In the genomic region with DNA sequence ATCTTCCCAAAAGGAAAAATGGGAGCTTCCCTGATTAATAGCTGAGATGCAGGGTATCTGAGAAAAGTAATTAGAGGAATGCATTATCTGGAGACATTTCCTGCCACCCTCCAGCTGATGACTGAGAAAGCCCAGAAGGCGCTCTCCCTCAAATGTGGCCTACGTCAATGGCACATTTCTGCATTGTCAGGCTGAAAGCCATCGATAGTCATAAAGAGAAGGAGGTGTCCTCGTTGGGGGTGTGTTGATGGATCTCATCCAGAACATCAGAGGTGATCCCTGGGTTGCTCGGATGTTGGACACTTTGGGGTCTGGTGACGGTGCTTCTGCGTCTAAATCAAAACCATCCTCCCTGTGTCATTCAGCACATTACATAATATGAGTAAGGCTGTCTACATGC, we compare ENCODE assay signal across 22 mouse cellular contexts.
DNase-seq lines count a peak whose midpoint lies in the region; ATAC-seq and TF ChIP-seq lines count a peak whose summit lies in the region.
"Had no signal": no experiment of that assay in that cellular context is flagged by ENCODE, and none has a peak within 500 bp of the region (broad histone marks: within the 10 kb centered on the region; RNA-seq: fewer than 3 reads in every experiment).

No protein-coding gene starts in this region.

- no peak overlapping the region for H3K9ac ChIP-seq in heart, embryonic 13.5 days
- H3K9ac ChIP-seq in lung, embryonic 16.5 days (ENCODE audit: low read length), result no peak overlapping the region
- H3K9ac ChIP-seq in lung, postnatal 0 days (replicated peaks; ENCODE audit: low read depth), result no peak overlapping the region
- no peak overlapping the region for H3K9ac ChIP-seq in embryonic facial prominence, embryonic 13.5 days
- H3K9ac ChIP-seq: heart, embryonic 15.5 days; hindbrain, embryonic 13.5 days; limb, embryonic 15.5 days; liver, postnatal 0 days; neural tube, embryonic 12.5 days had no signal

- no peaks in the 10 kb centered on the region for H3K36me3 ChIP-seq in heart, embryonic 13.5 days
- no peaks in the 10 kb centered on the region for H3K36me3 ChIP-seq in lung, embryonic 16.5 days (ENCODE audit: control insufficient read depth, insufficient read depth, low read length)
- no peaks in the 10 kb centered on the region for H3K36me3 ChIP-seq in lung, postnatal 0 days (ENCODE audit: insufficient read depth, low read length)
- no peaks in the 10 kb centered on the region for H3K36me3 ChIP-seq in embryonic facial prominence, embryonic 13.5 days
- H3K36me3 ChIP-seq: heart, embryonic 15.5 days; hindbrain, embryonic 13.5 days; limb, embryonic 15.5 days; midbrain, embryonic 10.5 days; neural tube, embryonic 12.5 days had no signal

- TF ChIP-seq CTCF in lung, postnatal 0 days (IDR thresholded peaks at IDR 0.05), result no peak

- 25% methylated on average over 7 of the region's 7 CpGs for WGBS in heart, embryonic 13.5 days
- WGBS in lung, embryonic 16.5 days, result 51% methylated on average over 7 of the region's 7 CpGs
- 56% methylated on average over 7 of the region's 7 CpGs for WGBS in lung, postnatal 0 days
- WGBS in embryonic facial prominence, embryonic 13.5 days, result 53% methylated on average over 7 of the region's 7 CpGs

- H3K9me3 ChIP-seq in heart, embryonic 13.5 days, result no peaks in the 10 kb centered on the region
- H3K9me3 ChIP-seq in lung, embryonic 16.5 days (ENCODE audit: control insufficient read depth, low read length), result no peaks in the 10 kb centered on the region
- no peaks in the 10 kb centered on the region for H3K9me3 ChIP-seq in lung, postnatal 0 days (ENCODE audit: low read length)
- H3K9me3 ChIP-seq in embryonic facial prominence, embryonic 13.5 days, result no peaks in the 10 kb centered on the region
- H3K9me3 ChIP-seq: heart, embryonic 15.5 days; hindbrain, embryonic 13.5 days; limb, embryonic 15.5 days; midbrain, embryonic 10.5 days; neural tube, embryonic 12.5 days had no signal

- H3K27ac ChIP-seq in heart, embryonic 13.5 days (replicated peaks), result peak overlapping the region; percentile 68
- no peak overlapping the region for H3K27ac ChIP-seq in lung, embryonic 16.5 days (ENCODE audit: low read length)
- H3K27ac ChIP-seq in lung, postnatal 0 days (ENCODE audit: low read length), result no peak overlapping the region
- H3K27ac ChIP-seq in embryonic facial prominence, embryonic 13.5 days, result 0 out of 2 replicates have a peak overlapping the region, but pooled peaks have one; percentile 3
- H3K27ac ChIP-seq: hindbrain, embryonic 13.5 days; limb, embryonic 15.5 days; midbrain, embryonic 10.5 days; neural tube, embryonic 12.5 days; stomach, postnatal 0 days had no signal

- no peak for DNase-seq in heart, adult 8-10 months (ENCODE audit: low spot score)
- no peak for DNase-seq in lung, postnatal 0 days (ENCODE audit: low spot score)
- DNase-seq in lung, postnatal 36 days, result peak; percentile 21
- no peak for DNase-seq in layer of hippocampus, adult 11-12 months (ENCODE audit: low spot score)
- no peak for DNase-seq in thymus, postnatal 4 days
- DNase-seq: adrenal gland, postnatal 25 days; cerebellum, adult 11 months; cerebellum, postnatal 10 days; gastrocnemius, postnatal 36 days; kidney, postnatal 4 days; liver, postnatal 0 days had no signal

- peaks cover 34% of the 10 kb centered on the region for H3K4me1 ChIP-seq in heart, embryonic 13.5 days
- H3K4me1 ChIP-seq in lung, embryonic 16.5 days (replicated peaks; ENCODE audit: control insufficient read depth, insufficient read depth, low read length), result peaks cover 4% of the 10 kb centered on the region; the same call in 1 of the 2 replicates
- H3K4me1 ChIP-seq in lung, postnatal 0 days (ENCODE audit: insufficient read depth, low read depth, low read length), result no peaks in the 10 kb centered on the region
- H3K4me1 ChIP-seq in embryonic facial prominence, embryonic 13.5 days, result peaks cover 23% of the 10 kb centered on the region
- H3K4me1 ChIP-seq: hindbrain, embryonic 13.5 days; midbrain, embryonic 10.5 days had no signal

- no peak for TF ChIP-seq EP300 in lung, postnatal 0 days (IDR thresholded peaks at IDR 0.05)

- H3K27me3 ChIP-seq in heart, embryonic 13.5 days (replicated peaks), result no peaks in the 10 kb centered on the region
- no peaks in the 10 kb centered on the region for H3K27me3 ChIP-seq in lung, embryonic 16.5 days (ENCODE audit: control insufficient read depth, insufficient read depth, low read depth, low read length)
- H3K27me3 ChIP-seq in lung, postnatal 0 days (replicated peaks; ENCODE audit: insufficient read depth, low read length), result no peaks in the 10 kb centered on the region
- H3K27me3 ChIP-seq in embryonic facial prominence, embryonic 13.5 days, result 0 out of 2 replicates have a peak, but pooled peaks cover 8% of the 10 kb centered on the region
- H3K27me3 ChIP-seq: CH12.LX; heart, embryonic 15.5 days; neural tube, embryonic 12.5 days had no signal

- ATAC-seq in heart, embryonic 13.5 days (ENCODE audit: extremely low read depth, insufficient number of reproducible peaks, low FRiP score, low TSS enrichment), result no peak
- peak; percentile 78 for ATAC-seq in lung, embryonic 16.5 days (ENCODE audit: low read depth)
- ATAC-seq in lung, postnatal 0 days, result no peak
- ATAC-seq in embryonic facial prominence, embryonic 13.5 days (ENCODE audit: insufficient number of reproducible peaks, insufficient read depth, low FRiP score, low TSS enrichment, low read depth), result no peak
- ATAC-seq: forebrain, embryonic 16.5 days; liver, postnatal 0 days had no signal

- peak overlapping the region; percentile 1; the same call in 1 of the 2 replicates for H3K4me2 ChIP-seq in heart, embryonic 13.5 days
- H3K4me2 ChIP-seq in lung, embryonic 16.5 days (ENCODE audit: low read depth, low read length), result no peak overlapping the region
- H3K4me2 ChIP-seq in lung, postnatal 0 days (replicated peaks; ENCODE audit: low read depth, low read length), result no peak overlapping the region
- H3K4me2 ChIP-seq in embryonic facial prominence, embryonic 13.5 days, result no peak overlapping the region; the same call in 1 of the 2 replicates
- H3K4me2 ChIP-seq: heart, embryonic 15.5 days; hindbrain, embryonic 13.5 days; limb, embryonic 15.5 days; neural tube, embryonic 12.5 days had no signal

- no peak overlapping the region for H3K4me3 ChIP-seq in heart, embryonic 13.5 days
- no peak overlapping the region for H3K4me3 ChIP-seq in lung, embryonic 16.5 days (ENCODE audit: low read length)
- no peak overlapping the region for H3K4me3 ChIP-seq in lung, postnatal 0 days (ENCODE audit: low read depth, low read length)
- H3K4me3 ChIP-seq in embryonic facial prominence, embryonic 13.5 days, result no peak overlapping the region
- H3K4me3 ChIP-seq: heart, embryonic 15.5 days; hindbrain, embryonic 13.5 days; limb, embryonic 15.5 days; midbrain, embryonic 10.5 days; neural tube, embryonic 12.5 days had no signal

Comparison
In these comparisons a context has a peak if more than half of its experiments do, and no peak if none do; other contexts are left out.
1. H3K27ac ChIP-seq: peak in heart, embryonic 13.5 days (single experiment) and embryonic facial prominence, embryonic 13.5 days (single experiment); none in lung, embryonic 16.5 days (single experiment) and lung, postnatal 0 days (single experiment).